Mouse (Mus musculus): ENCODE measurements around the gene Cib3. TPM values are rescaled to one million over a fixed set of nuclear protein-coding genes. Genes with fewer than 3 reads are reported as not detected.

Cib3 gene
- polyA plus RNA-seq, 1 experiment = not detected

DNA sequence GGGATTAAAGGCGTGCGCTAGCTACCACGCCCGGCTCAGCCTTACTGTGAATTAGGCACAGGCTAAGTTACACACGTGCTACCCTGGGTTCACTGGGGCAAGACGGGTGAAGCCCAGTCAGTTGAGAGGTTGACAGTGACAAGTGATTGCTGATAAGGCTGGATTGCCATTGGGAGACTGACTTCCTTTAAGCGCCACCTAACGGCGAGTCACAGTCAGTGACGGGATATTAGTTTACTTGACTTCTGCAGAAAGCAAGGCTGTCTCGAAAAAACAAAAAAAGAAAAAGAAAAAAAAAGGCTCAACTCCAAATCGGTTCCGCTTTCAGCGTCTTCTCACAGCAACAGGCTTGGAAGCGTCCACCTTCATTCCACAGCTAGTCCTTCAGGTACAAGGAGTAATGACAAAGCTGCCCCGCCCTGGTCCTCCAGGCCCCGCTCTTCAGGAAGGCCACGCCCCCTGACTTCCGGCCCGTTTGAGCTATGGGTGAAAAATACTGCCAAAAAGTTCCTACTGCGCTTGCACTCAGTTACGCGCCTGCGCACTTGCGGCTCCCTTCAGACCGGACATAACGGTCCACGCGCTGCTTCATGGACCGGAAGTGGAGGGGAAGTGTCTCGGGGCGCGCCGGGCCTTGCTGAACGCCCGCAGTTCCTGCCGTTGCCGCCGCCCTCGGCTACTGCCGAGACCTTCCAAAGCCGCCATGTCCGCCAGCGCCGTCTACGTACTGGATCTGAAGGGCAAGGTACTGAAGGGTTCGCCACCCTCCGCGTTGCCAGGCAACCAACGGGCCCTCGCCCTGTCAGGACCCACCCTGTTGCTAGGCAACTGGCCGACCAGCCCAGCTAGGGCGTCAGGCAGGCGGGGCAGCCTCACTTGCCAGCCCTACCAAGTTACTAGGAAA lies 27.1 kb upstream of the Cib3 start, which contains the start of gene Ap1m1:
TSS of gene Ap1m1 (plus strand) at position 520 of the 904 bp plus-strand sequence.
- TF ChIP-seq POLR2A (IDR thresholded peaks at IDR 0.05; ENCODE audit: borderline replicate concordance, extremely low read depth, insufficient read depth, insufficient read length, poor library complexity, severe bottlenecking) (peak; percentile 36; the same call in 1 of the 2 replicates), CTCF (IDR thresholded peaks at IDR 0.05; ENCODE audit: borderline replicate concordance, extremely low read depth, insufficient read depth, insufficient read length) (peak; percentile 75; the same call in 1 of the 2 replicates)
- peak; percentile 100 for DNase-seq (ENCODE audit: low read depth)

DNA sequence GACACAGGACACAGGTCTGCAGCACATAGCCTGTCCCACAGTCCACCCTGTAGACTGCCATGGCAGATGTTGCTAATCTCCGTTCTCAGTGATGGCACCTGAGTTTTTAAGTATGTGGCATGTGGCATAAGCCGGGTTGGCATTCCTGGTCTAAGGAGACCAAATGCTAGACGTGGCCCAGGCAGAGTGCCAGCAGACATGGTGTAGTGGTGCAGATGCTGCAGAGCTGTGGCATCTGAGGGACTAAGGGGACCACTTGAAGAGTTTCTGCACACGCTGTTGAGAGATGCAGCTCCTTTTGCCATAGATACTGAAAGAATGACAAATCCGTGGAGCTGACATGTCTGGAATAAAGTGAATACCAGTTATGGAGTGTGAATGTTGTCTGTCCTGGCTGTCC lies 10.0 kb upstream of the Cib3 start:
- no peak for DNase-seq (ENCODE audit: low read depth)
- TF ChIP-seq POLR2A (IDR thresholded peaks at IDR 0.05; ENCODE audit: borderline replicate concordance, extremely low read depth, insufficient read depth, insufficient read length, poor library complexity, severe bottlenecking) (no peak), CTCF (IDR thresholded peaks at IDR 0.05; ENCODE audit: borderline replicate concordance, extremely low read depth, insufficient read depth, insufficient read length) (no peak)

DNA sequence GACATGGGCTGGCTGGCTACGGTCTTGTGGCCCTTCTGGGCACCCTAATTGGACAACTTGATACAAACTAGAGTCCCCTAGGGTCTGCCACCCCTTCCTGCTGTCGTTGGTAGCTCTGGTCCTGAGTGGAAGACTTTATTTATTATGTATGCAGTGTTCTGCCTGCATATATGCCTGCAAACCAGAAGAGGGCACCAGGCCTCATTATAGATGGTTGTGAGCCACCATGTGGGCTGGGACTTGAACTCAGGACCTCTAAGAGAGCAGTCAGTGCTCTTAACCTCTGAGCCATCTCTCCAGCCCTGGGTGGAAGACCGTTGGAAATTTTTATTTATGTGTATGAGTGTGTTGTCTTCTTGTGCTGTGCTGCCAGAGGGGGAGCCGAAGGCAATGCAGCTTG lies 8.1 kb upstream of the Cib3 start:
- no peak for DNase-seq (ENCODE audit: low read depth)
- TF ChIP-seq POLR2A (IDR thresholded peaks at IDR 0.05; ENCODE audit: borderline replicate concordance, extremely low read depth, insufficient read depth, insufficient read length, poor library complexity, severe bottlenecking) (no peak), CTCF (IDR thresholded peaks at IDR 0.05; ENCODE audit: borderline replicate concordance, extremely low read depth, insufficient read depth, insufficient read length) (no peak; the same call in 1 of the 2 replicates)

- TF ChIP-seq CTCF (IDR thresholded peaks at IDR 0.05; ENCODE audit: borderline replicate concordance, extremely low read depth, insufficient read depth, insufficient read length) (no peak), POLR2A (IDR thresholded peaks at IDR 0.05; ENCODE audit: borderline replicate concordance, extremely low read depth, insufficient read depth, insufficient read length, poor library complexity, severe bottlenecking) (peak; percentile 22; the same call in 1 of the 2 replicates)
Observed at GRCm38 (mm10) chr8:72219541-72220363, 7.1 kb upstream of the Cib3 start, which contains the start of gene Fam32a. TSS of gene Fam32a (plus strand) at chr8:72219730.

DNA sequence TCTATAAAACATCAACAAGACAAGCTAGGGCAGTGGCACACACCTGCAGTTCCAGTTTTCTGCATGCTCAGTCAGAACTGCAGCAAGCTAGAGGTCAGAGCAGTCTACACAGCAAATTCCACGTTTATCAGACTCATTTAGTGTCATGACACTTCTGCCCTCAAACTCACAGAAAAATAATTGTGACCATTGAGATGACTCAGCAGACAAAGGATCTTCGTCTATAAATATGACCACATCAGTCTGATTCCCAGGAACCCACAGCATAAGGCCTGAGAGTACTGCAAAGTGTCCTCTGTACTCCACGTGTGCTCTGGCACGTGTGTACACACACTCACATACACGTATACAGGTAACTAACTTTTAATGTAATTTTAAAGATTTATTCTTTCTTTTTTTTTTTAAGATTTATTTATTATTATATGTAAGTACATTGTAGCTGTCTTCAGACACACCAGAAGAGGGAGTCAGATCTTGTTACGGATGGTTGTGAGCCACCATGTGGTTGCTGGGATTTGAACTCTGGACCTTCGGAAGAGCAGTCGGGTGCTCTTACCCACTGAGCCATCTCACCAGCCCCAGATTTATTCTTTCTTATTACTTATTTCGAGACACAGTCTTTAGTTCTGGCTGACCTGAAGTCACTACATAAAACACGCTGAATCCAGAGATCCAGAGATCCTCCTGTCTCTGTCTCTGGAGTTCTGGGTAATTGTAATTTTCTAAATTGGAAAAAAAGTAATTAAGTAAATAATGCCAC lies 6.3 kb upstream of the Cib3 start:
- no peak for DNase-seq (ENCODE audit: low read depth)
- TF ChIP-seq CTCF (IDR thresholded peaks at IDR 0.05; ENCODE audit: borderline replicate concordance, extremely low read depth, insufficient read depth, insufficient read length) (no peak), POLR2A (IDR thresholded peaks at IDR 0.05; ENCODE audit: borderline replicate concordance, extremely low read depth, insufficient read depth, insufficient read length, poor library complexity, severe bottlenecking) (no peak)

More at GRCm38 (mm10) chr8:72219541-72220363, 7.1 kb upstream of the Cib3 start, which contains the start of gene Fam32a:
- peak; percentile 99 for DNase-seq (ENCODE audit: low read depth)

GRCm38 (mm10) chr8:72215871-72216270 lies 3.2 kb upstream of the Cib3 start:
- no peak for DNase-seq (ENCODE audit: low read depth)
- TF ChIP-seq POLR2A (IDR thresholded peaks at IDR 0.05; ENCODE audit: borderline replicate concordance, extremely low read depth, insufficient read depth, insufficient read length, poor library complexity, severe bottlenecking) (no peak), CTCF (IDR thresholded peaks at IDR 0.05; ENCODE audit: borderline replicate concordance, extremely low read depth, insufficient read depth, insufficient read length) (no peak)

DNA sequence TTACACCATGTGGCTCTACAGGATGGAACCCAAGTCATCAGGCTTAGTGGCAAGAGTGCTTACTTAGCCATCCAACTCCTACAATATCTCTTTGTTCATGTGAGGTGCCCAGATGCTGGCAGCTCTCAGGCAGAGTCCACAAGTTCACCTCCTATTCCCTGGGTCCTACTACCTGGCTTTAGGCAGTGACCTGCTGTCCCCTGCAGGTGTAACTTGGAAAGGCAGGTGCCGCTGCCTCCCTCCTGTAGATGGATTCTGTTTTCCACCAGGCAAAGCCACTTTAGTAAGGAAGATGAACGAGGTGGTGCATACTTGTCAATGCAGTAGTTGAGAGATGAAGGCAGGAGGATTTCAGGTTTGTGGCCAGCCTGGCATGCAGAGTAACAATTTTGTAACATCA lies 2.4 kb upstream of the Cib3 start:
- TF ChIP-seq CTCF (IDR thresholded peaks at IDR 0.05; ENCODE audit: borderline replicate concordance, extremely low read depth, insufficient read depth, insufficient read length) = peak; percentile 3; the same call in 1 of the 2 replicates
- TF ChIP-seq POLR2A (IDR thresholded peaks at IDR 0.05; ENCODE audit: borderline replicate concordance, extremely low read depth, insufficient read depth, insufficient read length, poor library complexity, severe bottlenecking) = no peak
- no peak for DNase-seq (ENCODE audit: low read depth)

- TF ChIP-seq POLR2A (IDR thresholded peaks at IDR 0.05; ENCODE audit: borderline replicate concordance, extremely low read depth, insufficient read depth, insufficient read length, poor library complexity, severe bottlenecking) = no peak
- no peak for TF ChIP-seq CTCF (IDR thresholded peaks at IDR 0.05; ENCODE audit: borderline replicate concordance, extremely low read depth, insufficient read depth, insufficient read length)
- DNase-seq (ENCODE audit: low read depth) = no peak
Observed at GRCm38 (mm10) chr8:72213536-72213935, 899 bp upstream of the Cib3 start, which contains the start of gene Gm11034. TSS of gene Gm11034 (minus strand) at chr8:72213636.

- no peak for DNase-seq (ENCODE audit: low read depth)
- TF ChIP-seq POLR2A (IDR thresholded peaks at IDR 0.05; ENCODE audit: borderline replicate concordance, extremely low read depth, insufficient read depth, insufficient read length, poor library complexity, severe bottlenecking) (no peak), CTCF (IDR thresholded peaks at IDR 0.05; ENCODE audit: borderline replicate concordance, extremely low read depth, insufficient read depth, insufficient read length) (no peak)
Observed at GRCm38 (mm10) chr8:72211846-72212245, 791 bp downstream of the Cib3 start.

- no peak for TF ChIP-seq CTCF (IDR thresholded peaks at IDR 0.05; ENCODE audit: borderline replicate concordance, extremely low read depth, insufficient read depth, insufficient read length)
- no peak for TF ChIP-seq POLR2A (IDR thresholded peaks at IDR 0.05; ENCODE audit: borderline replicate concordance, extremely low read depth, insufficient read depth, insufficient read length, poor library complexity, severe bottlenecking)
- DNase-seq (ENCODE audit: low read depth) = no peak
Observed at GRCm38 (mm10) chr8:72210710-72211109, 1.9 kb downstream of the Cib3 start.
